Mouse (Mus musculus): ENCODE data around the gene Zcchc24.

Gene Zcchc24

GRCm38 (mm10) chr14:25663649-25664309, 105.1 kb downstream of the Zcchc24 start:
- no peak for DNase-seq
